Mouse (Mus musculus): ENCODE measurements around the gene Trim15.
"Not testable (repeated sequence)": the region's sequence is repeated elsewhere in the genome, so short reads cannot be mapped to it uniquely, and the experiment has no call there.

The Trim15 gene

DNA sequence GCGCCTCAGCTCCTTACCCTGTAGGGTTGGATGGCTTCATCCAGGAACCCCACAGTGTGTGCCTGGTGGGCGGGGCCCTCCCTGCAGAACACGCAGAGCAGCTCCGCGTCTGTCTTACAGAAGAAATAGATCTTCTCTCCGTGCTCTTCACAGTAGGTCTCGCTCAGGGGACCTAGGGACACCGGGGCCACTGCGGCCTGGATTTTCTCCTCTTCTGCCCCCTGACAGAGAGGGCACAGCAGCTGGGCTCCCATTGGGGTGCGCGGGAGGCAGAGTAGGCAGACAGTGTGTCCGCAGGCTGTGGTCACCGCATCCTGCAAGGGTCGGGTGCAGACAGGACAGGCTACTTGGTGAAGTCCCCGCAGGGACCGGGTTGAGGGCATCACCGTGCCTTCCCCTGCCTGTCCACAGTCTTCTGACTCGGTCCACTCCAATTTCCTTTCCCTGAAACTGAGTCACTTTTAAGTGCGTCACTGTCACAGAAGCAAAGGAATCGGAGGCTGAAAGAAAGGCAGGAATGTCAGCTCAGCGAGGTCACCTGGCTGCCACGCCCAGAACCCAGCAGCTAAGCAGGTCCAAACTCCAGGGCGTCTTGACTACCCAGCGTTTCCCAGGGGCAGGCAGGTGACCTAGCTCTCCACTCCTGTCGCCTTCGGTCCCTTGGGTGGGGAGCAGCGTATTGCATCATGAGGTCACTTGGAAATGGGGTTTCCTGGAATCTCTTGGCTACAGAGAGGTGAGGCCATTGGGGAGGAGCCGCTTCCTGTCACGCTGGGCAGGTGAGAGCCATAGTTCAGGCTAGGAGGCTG is at the start of gene Trim15:
Gene Trim15 (minus strand): TSS at position 492 of the 809 bp plus-strand sequence.
- DNase-seq (ENCODE audit: low spot score): no peak

DNA sequence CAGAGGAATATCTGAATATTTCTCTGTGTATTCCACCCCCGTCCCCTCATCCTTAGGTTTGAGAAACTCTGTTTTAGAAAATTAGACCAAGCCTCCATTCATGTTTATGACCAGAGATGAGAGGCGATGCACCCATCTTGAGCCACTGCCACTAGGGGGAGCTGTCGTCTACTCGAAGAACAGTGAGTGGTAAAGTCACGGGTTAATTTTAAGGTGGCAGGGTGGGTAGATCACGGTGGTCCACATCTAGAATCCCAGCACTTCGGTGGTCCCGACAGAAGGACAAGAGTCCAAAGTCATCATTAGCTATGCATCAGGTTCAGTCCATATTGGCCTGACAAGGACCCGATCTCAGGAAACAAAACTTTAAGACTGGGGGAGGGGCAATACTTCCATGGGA is 48.1 kb upstream of the Trim15 start:
- peak; percentile 77 for DNase-seq (ENCODE audit: low spot score)

DNA sequence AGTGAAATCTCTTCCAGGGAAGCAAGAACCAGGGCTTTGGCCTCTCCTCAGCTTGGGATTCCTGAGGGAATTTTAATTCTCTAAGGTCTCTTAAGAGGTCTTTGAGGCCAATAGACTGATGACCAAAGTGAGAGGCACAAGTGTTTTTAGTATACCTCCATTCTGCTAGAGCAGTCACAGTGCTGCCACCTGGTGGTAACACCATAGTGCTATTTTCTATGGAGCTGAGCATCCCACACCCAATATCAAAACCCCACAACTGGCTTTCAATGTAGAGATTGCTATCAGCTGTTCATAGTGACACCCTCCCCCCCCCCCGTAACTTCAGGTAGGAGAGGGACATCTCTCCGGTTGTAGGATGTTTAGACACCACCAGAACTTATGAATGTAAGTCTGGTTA is 47.1 kb upstream of the Trim15 start:
- DNase-seq (ENCODE audit: low spot score): peak; percentile 85

DNA sequence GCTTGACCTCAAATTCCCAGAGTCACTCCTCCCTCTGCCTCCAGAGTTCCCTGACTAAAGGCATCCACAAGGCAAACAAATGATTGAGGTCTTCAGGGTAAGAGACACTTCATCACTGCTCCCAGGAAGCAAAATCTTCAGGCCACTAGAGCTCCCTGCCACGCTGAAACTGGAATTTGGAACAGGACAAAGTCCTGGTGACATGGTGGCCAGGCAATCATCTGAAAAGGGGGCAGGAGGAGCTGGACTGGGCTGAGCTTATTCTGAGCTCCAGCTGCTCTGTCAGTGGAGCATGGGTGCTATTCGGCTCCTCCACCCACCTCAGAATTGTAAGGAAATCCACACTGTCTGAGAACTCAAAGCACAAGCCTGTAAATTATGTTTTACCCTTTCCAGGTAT is 45.0 kb upstream of the Trim15 start:
- no peak for DNase-seq (ENCODE audit: low spot score)

DNA sequence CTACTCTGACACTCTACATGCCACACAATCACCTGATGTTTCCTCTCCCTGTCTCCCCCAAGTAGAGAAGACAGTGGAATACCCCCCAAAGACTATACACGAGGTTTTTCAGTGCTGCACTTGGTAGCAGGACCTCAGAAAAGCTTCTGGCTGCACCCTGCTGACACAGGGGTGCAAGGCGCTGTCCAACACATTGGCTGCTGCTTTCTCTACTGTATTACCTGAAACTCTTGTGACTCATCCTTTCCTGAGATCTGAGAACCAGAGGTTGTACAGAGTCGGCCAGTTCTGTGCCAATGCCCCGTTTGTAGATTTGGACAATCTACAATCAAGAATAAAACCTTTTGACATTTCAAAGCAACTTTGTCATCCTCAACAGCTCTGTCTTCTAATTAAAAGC is 42.8 kb upstream of the Trim15 start:
- no peak for DNase-seq (ENCODE audit: low spot score)

DNA sequence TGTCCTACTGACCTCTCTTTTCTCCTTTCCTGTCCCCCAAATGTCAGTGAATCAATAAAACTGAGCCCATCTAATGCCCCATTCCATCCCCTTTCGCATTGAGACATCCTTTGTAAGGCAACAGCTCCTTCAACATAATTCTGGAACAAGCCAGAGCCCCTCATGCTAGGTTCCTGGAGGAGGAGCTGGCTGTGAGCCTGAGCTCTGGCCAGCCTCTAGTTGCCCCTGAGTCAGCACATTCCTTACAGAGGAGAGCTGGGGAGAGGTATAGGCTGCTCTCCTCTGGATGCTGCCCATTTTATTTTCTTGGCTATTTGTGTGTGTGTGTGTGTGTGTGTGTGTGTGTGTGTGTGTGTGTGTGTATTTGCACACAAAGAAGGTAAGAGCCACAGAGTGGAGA is 41.2 kb upstream of the Trim15 start:
- peak; percentile 8 for DNase-seq (ENCODE audit: low spot score)

DNA sequence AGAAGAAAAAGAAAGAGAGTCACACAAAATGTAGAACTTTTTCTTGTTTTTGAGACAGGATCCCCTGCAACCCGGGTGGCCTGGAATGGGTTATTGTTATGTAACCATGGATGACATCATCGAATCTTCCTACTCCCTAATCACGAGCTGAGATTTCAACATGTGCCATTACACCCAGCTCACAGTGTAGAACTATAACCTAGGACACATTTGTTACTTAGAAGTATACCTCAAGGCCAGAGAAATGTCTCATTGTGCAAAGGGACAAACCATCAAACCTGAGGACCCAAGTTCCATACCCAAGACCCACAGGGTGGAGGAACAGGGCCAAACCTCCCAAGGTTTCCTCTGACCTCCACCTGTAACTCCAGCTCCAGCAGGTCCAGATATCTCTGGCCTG is 36.6 kb upstream of the Trim15 start:
- no peak for DNase-seq (ENCODE audit: low spot score)

DNA sequence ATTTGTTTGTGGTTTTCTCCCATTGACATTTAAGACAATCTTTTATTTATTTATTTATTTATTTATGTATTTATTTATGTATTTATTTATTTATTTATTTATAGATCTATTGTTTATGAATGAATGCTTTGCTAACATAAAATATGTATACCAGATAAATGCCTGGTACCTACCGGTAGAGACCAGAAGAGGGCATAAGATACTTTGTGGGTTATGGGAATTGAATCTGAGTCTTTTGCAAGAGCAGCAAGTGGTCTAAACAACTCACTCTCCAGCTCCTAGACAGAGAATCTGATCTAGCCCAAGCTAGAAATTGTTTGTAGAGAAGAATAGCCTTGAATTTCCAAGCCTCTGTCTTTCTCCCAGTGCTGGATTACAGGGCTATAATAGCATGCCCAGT is 33.7 kb upstream of the Trim15 start:
- DNase-seq (ENCODE audit: low spot score): peak; percentile 6

DNA sequence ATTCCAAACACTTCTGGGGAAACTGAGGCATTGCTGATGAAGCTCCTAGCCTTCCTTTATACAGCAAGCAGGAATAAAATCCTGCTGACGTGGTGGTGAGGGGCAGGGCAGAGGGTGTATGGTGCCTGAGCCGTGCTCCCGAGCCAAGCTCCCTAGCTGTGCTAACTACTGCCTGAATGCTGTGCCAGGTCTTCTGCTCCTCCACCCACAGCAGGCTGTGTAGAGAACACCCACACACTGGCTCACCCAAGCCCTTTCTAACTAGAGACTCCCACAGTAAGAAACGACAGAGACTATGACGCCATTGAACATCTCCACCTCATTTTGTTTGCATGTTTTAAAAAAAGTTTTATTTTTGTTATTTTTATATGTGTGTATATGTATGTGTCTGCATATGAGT is 33.0 kb upstream of the Trim15 start:
- DNase-seq (ENCODE audit: low spot score): no peak

DNA sequence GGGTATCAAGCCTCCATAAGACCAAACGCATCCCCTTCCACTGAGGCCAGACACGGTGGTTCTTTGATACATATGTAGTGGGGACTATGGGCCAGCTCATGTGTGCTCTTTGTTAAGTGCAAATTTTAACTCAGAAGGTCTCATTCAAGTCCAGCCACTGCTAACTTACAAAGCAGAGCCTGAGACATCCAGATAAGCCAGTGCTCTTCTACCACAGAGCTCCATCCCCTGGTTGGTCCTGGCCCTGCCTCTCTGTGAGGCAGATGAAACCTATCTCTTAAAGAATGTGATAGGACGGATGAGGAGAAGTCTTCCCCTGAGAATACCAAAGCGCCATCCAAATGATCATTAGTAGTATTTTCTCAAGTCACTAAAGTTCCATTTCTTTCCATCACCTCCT is 32.4 kb upstream of the Trim15 start:
- DNase-seq (ENCODE audit: low spot score): no peak

DNA sequence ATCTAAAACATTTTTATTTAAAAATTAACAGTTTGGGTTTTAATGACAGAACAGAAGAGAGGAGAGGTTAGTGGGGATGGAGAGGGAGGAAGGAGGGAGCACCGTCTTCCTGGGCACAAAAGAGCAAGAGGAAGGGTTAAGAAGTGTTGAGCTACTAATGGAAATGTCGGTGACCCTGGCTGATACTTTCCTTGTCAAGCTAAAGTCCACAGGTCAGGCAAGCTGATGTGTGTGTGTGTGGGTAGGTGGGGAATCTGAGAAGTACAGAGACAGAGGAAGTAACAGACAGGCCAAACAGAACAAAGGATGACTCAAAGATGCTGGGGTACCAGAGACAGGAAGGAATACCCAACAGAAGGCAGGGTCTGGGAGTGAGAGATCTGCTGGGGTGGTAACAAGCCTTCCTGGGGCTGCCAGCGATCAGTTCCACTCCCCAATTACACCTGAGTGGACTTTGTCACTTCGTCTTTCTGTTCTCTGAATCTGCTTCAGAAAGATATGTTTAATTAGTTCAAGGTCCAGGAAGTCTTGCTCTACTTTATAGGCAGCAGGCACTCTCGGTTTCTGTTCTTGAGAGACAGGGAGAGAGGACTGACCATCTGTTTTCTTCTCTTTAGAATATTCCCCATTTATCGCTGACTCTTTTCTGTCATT is 30.7 kb upstream of the Trim15 start, which contains the start of gene Trim31:
Gene Trim31 (plus strand): TSS at position 567 of the 654 bp plus-strand sequence.
- DNase-seq (ENCODE audit: low spot score): no peak

DNA sequence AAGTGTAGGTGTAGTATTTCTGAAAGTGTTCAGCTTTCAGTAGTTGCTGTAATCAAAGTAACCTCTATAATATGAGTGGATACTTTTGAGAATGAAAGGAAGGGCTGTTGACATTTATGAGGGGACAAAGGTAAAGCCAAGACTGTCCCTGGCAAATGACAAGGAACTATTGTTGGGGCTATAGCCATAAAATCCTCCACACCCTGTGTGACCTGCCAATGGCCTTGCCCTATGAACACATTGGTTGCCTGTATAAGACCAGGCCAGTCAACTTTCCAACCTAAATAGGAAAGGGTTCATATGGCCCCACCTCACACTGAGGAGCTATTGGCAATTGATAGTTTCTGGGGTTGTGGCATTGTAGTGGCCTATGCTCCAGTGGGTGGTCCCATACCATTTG is 30.1 kb upstream of the Trim15 start:
- no peak for DNase-seq (ENCODE audit: low spot score)

DNA sequence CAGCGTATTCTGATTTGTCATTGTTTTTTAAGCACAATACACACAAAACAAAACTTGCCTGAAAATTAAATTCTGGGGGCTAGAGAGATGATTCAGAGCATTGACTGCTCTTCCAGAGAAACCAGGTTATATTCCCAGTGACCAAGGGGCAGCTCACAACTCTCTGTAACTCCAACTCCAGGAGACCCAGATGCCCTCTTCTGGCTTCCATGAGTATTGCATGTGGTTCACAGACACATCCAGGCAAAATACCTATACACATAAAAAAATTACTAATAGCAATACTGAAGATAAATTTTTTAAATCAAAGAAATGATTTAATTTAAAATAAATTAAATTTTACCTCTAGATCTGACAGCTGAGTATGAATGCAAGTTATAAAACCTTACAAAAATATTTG is 29.6 kb upstream of the Trim15 start:
- peak; percentile 72 for DNase-seq (ENCODE audit: low spot score)

DNA sequence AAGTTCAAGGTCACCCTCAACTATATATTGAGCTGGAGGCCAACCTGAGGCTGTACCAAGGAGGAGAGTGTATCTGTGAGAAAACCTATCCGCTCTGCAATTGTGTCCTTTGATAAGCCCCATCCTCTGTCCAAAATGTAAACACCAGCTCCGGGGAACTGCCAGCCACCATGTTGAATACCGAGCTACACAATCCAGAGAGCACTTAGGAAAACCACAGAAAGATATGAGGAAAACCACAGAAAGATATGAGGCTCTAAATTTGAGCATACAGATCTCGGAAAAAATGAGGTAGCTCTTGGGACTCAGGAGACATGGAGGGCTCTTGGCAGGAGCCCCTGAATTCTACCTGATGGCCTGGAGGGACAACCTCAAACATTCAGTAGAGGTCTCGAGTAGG is 26.4 kb upstream of the Trim15 start:
- no peak for DNase-seq (ENCODE audit: low spot score)

DNA sequence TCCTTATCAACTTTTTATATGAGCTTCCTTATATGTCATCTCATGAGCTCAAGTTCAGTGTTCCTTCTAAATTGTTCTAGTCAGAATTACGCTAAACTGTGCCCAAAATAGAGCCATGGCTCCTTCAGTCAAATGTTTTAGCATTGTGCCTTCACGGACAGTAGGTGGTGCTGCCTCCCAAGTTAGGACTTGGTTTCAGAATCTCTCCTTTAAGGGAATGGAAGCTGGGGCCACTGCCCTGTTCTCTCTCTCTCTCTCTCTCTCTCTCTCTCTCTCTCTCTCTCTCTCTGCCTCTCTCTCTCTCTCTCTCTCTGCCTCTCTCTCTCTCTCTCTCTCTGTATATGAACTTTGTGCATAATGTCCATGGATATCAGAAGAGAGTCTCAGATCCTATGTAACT is 25.4 kb upstream of the Trim15 start:
- peak; percentile 62 for DNase-seq (ENCODE audit: low spot score)

DNA sequence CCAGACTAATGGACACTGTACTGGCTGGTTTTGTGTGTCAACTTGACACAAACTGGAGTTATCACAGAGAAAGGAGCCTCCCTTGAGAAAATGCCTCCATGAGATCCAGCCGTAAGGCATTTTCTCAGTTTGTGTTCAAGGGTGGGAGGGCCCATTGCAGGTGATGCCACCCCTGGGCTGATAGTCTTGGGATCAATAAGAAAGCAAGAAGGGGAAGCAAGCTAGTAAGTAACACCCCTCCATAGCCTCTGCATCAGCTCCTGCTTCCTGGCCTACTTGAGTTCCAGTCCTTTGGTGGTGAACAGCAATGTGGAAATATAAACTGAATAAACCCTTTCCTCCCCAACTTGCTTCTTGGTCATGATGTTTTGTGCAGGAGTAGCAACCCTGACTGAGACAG is 24.5 kb upstream of the Trim15 start:
- DNase-seq (ENCODE audit: low spot score): not testable (repeated sequence)

DNA sequence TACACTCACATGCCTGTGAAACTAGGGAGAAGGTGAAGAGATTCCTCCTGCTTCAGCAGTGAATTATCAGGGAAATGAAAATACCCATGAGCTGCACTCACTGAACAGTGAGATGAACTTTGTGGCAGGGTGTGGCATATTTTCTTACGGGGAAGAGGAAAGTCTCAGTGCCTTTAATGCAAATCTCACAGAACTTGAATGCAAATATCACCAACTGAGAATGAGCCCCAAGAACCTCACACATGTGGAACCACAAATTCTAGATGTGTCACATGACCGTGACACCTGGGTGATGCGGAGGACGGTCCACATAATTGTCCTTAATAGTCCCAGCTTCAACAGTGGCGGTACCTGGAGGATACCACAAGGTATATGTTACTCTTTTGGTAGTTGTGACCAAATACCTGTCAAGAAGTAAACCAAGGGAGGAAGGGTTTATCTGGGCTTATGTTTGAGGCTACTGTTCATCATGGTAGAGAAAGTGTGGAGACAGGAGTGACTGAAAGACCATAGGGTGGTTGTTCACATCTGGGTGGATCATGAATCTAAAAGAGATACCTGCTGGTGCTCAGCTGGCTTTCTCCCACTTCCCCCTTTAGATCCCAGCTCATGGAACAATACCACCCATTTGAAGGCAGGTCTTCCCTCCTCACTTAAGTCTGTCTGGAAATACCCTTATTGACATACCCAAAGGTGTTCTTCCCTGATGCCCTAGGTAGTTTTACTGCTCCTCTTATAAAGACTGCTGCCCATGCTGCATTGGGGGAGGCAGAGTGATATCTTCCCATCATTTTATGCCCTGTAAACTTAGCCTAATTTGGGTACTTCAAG is 23.3 kb upstream of the Trim15 start, which contains the start of gene Trim40:
Gene Trim40 (minus strand): TSS at position 51 of the 831 bp plus-strand sequence.
- DNase-seq (ENCODE audit: low spot score): no peak

DNA sequence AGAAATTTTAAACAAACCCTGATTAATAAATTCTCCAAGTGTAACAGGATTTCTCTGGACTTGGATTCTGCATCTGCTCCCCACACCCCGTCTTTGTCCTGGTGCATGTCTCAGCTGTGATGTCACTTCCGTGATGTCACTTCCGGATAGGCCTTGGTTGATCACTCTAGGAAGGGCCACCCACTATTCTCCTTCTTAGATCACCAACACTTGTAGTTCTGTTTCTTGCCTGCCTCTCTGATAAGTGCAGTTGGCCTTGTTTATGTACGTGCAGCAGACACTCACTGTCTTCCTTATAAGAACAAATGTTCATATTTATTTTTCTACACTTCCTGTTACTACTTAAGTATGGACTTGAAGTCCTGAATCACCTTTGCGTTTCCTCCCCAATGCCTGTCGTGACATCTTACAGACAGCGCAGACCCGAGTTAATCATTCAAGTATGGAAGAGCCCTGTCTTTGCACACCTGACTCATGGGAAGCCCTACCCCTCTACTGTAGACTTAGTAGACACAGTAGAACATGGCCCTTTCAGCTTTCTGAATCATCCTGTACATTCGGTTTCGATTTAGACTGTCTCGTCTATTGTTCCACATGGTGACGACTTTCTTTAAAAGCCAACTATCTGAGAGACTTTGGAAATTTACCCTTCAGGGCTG is 18.3 kb upstream of the Trim15 start:
- no peak for DNase-seq (ENCODE audit: low spot score)

DNA sequence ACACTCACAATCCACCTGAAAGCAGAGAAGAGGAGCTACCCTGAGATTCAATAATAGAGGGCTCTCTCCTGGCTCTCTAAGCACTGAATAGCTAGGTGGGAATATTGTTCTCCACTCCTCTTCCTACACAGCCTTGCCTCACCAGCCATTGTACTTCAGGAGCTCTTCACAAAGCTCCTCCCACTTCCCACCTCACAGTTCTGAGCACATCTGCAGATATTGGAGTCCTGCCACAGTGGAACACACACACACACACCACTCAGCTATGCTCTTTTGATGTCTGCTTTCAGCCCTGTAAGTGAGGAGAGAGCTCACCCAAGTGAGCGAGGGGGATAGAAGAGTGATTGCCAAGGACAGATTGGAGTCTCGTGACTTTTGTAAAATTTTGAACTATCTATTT is 16.3 kb upstream of the Trim15 start:
- DNase-seq (ENCODE audit: low spot score): no peak

DNA sequence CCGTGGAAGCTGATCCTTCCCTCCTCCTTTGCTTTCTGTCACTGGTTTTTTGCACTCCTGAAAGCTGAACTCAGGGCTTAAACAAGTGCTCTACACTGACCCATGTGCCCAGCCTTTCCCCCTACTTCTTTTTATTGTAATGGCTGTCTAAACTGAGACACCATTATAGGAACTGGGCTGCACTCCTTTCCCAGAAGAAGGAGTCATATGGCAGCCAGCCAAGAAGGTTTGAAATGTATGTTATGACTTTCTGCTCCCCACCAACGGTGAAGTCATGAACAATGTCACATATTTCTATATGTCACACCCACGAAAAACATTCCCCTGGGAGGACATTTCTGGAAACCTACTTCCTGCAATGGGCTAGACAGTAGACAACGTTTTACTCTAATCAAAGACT is 7.6 kb upstream of the Trim15 start:
- DNase-seq (ENCODE audit: low spot score): no peak

DNA sequence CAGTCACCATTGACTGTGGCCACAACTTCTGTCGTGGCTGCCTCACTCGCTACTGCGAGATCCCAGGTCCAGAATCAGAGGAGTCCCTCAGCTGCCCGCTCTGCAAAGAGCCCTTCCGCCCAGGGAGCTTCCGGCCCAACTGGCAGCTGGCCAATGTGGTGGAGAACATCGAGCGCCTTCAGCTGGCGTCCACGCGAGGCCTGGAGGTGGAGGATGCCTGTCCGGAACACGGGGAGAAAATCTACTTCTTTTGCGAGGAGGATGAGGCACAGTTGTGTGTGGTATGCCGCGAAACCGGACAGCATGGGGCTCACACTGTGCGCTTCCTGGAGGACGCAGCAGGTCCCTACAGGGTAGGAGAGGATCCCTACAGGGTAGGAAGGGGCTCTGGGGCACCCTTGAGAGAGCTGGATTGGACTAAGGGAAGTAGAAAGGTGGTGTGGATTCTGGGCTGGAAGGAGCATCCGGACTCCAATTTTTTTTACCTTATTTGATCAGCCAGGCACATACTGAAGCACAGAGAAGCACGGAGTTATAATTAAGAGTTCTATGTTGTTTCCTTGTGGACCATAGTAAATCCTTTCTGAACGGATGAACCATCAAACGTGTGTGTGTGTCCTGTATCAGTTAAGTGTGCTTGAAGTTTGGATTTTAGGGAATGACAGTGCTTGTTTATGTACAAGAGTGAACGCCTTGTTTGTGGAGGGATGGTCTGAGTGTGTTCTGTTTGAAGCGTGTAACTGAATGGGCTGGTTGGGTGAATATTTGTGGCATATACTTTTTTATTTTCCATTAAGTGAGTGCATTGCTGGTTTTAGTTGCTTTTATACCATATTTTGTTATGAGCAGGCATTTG is 3.2 kb upstream of the Trim15 start:
- no peak for DNase-seq (ENCODE audit: low spot score)

Data from embryo, embryonic 10.5 days (tissue).